Mouse (Mus musculus) forebrain, postnatal 0 days (tissue): ENCODE measurements around the gene Creld2. TPM values are rescaled to one million over a fixed set of nuclear protein-coding genes. Genes with fewer than 3 reads are reported as not detected.
A peak's percentile ranks its signal among the peaks of the same experiment; 100 is the strongest.

Experiments
- ATAC-seq: fragments of 200-750 bp; cut with Nextera tagmentation; 2 replicates; pipeline ENCODE4 v1.8.0; 2017; ENCODE audit warnings: mild to moderate bottlenecking, moderate library complexity
- DNase-seq: peaks from one replicate; pipeline ENCODE4 v3.0.0-alpha.2; 2015
- H3K27ac ChIP-seq: fragments of 300-500 bp; sonication (generic); 2 replicates; pipeline ENCODE4 v1.5.1; 2014; ENCODE audit warnings: low read depth, mild to moderate bottlenecking, antibody characterized with exemption, low read length, moderate library complexity, mixed read lengths
- H3K27me3 ChIP-seq: fragments of 300-500 bp; sonication (generic); 2 replicates; pipeline ENCODE4 v1.6.1; 2014; ENCODE audit warnings: mild to moderate bottlenecking, low read length, mixed read lengths; ENCODE audit not compliant: insufficient read depth
- H3K36me3 ChIP-seq: fragments of 300-500 bp; sonication (generic); 2 replicates; pipeline ENCODE4 v1.6.1; 2014; ENCODE audit warnings: mild to moderate bottlenecking, moderate library complexity; ENCODE audit not compliant: insufficient read depth
- H3K4me1 ChIP-seq: fragments of 300-500 bp; sonication (generic); 2 replicates; pipeline ENCODE4 v1.6.1; 2014; ENCODE audit warnings: antibody characterized with exemption; ENCODE audit not compliant: insufficient read depth
- H3K4me2 ChIP-seq: fragments of 300-500 bp; sonication (generic); 2 replicates; pipeline ENCODE4 v1.6.1; 2014; ENCODE audit warnings: low read depth, mild to moderate bottlenecking, moderate library complexity
- H3K4me3 ChIP-seq: fragments of 300-500 bp; sonication (generic); 2 replicates; pipeline ENCODE4 v1.5.1; 2014; ENCODE audit warnings: low read depth, low read length, mixed read lengths
- H3K9ac ChIP-seq: fragments of 300-500 bp; sonication (generic); 2 replicates; pipeline ENCODE4 v1.6.1; 2014; ENCODE audit warnings: mild to moderate bottlenecking
- H3K9me3 ChIP-seq: fragments of 300-500 bp; sonication (generic); 2 replicates; pipeline ENCODE4 v1.6.1; 2016; ENCODE audit warnings: low read length
- CTCF ChIP-seq: sonication (generic); IDR thresholded peaks from 2 replicates; pipeline ENCODE4 v1.5.1; 2016; ENCODE audit warnings: antibody characterized with exemption, control low read depth, low read depth
- WGBS: fragments of 180-500 bp; shearing (Covaris S2); extraction: QIAGEN DNeasy Blood & Tissue Kit; methylation state at CpG from one replicate; pipeline ENCODE4 v1.1.7; 2014; 5-methylcytosine and 5-hydroxymethylcytosine counted together
- polyA plus RNA-seq: library from polyadenylated mRNA; unstranded; fragments of >200 nt; fragmentation: Nextera tagmentation; extraction: Ambion mirVana; gene quantifications from 2 replicates; pipeline ENCODE4 v1.2.1, GENCODE M21; 2015
- total RNA-seq: library from RNA; depleted of rRNA; stranded (reverse); fragments of >200 nt; gene quantifications from 2 replicates; pipeline ENCODE4 v1.2.3, GENCODE M21; 2014

The Creld2 gene
- total and polyA plus RNA-seq, 2 experiments from 2014 or later: 31.6 to 40.2 TPM

DNA sequence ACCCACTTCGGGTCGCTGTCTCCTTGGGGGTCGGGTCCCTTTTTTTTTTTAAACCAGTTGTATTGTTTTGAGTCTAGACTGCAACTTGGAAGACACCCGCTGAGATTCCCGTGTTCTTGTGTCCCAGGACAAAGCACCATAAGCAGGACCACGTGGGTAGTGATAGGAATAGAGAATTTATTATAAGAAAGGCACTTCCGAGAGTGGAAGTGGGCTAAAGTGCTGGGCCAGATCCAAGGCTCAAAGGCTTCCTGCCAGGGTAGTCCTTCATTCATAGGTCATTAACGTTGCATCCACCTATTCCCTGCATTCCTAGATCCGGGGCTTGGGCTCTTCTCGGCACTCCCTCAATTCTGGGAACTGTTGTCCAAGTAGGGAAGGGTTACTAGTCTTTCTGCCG is 18.5 kb downstream of the Creld2 start:
- Histone ChIP-seq H3K36me3 (no peaks in the 10 kb centered on the region), H3K4me1 (peaks cover 19% of the 10 kb centered on the region), H3K4me3 (peak overlapping the region; percentile 54), H3K4me2 (peak overlapping the region; percentile 88), H3K9ac (peak overlapping the region; percentile 72), H3K9me3 (no peaks in the 10 kb centered on the region), H3K27me3 (no peaks in the 10 kb centered on the region), H3K27ac (peak overlapping the region; percentile 77)
- TF ChIP-seq CTCF: no peak
- ATAC-seq: no peak
- peak; percentile 52 for DNase-seq
- 1% methylated on average over 11 of the region's 11 CpGs for WGBS

DNA sequence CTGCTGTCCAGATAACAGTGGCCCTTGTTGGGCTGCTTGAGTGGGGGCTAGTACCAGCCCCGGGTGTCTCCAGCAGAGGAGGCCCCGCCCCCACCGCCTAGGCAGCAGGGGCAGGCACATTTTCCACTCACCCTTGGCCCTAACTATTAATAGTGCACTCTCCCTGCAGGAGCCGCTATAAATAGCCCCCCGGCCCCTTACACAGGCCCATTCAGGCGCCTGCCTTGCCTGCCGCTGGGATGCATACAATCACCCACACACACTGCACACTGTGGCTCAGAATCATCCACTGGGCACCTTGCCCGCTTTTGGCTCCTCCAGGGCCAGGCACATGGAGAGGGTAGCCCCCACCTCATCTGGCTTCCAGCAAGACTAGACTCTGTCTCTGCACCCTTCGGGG is 19.8 kb downstream of the Creld2 start:
- 18% methylated on average over 9 of the region's 9 CpGs for WGBS
- Histone ChIP-seq H3K27me3 (no peaks in the 10 kb centered on the region), H3K4me1 (peaks cover 19% of the 10 kb centered on the region), H3K4me2 (no peak overlapping the region), H3K9ac (no peak overlapping the region), H3K4me3 (no peak overlapping the region), H3K9me3 (no peaks in the 10 kb centered on the region), H3K36me3 (no peaks in the 10 kb centered on the region), H3K27ac (peak overlapping the region; percentile 45; the same call in 1 of the 2 replicates)
- DNase-seq: peak; percentile 51
- peak; percentile 66 for ATAC-seq
- TF ChIP-seq CTCF: no peak

DNA sequence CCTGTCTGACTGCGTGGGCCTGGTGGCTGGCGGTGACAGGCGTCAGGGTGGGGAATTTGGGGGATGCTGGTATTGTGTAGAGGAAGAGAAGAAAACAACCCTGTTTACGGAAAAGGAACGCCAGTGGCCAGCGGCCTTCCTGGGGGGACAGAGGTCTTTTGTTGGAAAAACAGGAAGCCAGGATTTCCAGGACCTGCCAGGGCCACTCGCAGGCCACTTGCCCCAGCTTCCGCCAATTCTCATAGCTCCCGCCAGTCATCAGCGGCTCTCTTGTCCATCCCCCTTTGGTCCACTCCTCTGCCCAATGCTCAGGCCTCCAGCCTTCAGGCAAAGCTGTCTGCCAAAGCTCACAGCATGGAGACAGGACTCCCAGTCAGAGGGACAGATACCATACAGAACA is 20.7 kb downstream of the Creld2 start:
- ATAC-seq (no peak), DNase-seq (no peak)
- WGBS: 58% methylated on average over 10 of the region's 10 CpGs
- H3K4me1 ChIP-seq: peaks cover 19% of the 10 kb centered on the region
- H3K9me3 ChIP-seq: no peaks in the 10 kb centered on the region
- no peaks in the 10 kb centered on the region for H3K27me3 ChIP-seq
- no peak for TF ChIP-seq CTCF
- H3K4me3 ChIP-seq: no peak overlapping the region
- no peaks in the 10 kb centered on the region for H3K36me3 ChIP-seq
- 0 out of 2 replicates have a peak overlapping the region, but pooled peaks have one; percentile 45 for H3K27ac ChIP-seq
- no peak overlapping the region for H3K9ac ChIP-seq
- no peak overlapping the region for H3K4me2 ChIP-seq

DNA sequence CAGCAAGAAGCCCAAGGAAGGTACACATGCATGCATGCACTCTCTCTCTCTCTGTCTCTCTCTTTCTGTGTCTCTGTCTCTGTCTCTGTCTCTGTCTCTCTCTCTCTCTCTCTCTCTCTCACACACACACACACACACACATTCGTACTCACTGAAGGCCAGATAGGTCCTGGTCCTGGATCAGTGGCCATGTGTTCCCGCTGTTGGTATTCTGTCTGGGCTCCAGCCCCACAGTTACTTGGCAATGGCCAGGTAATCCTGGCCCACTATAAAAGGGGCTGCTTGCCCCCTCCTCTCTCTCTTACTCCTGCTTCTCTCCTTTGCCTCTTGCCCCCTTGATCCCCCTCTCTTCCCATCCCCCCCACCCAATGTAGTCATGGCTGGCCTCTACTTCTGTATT is 21.7 kb downstream of the Creld2 start:
- Histone ChIP-seq H3K4me1 (peaks cover 19% of the 10 kb centered on the region), H3K9ac (no peak overlapping the region), H3K36me3 (no peaks in the 10 kb centered on the region), H3K27ac (no peak overlapping the region), H3K4me3 (no peak overlapping the region), H3K27me3 (no peaks in the 10 kb centered on the region), H3K4me2 (no peak overlapping the region), H3K9me3 (no peaks in the 10 kb centered on the region)
- 76% methylated on average over 2 of the region's 2 CpGs for WGBS
- ATAC-seq (no peak), DNase-seq (no peak)
- no peak for TF ChIP-seq CTCF

DNA sequence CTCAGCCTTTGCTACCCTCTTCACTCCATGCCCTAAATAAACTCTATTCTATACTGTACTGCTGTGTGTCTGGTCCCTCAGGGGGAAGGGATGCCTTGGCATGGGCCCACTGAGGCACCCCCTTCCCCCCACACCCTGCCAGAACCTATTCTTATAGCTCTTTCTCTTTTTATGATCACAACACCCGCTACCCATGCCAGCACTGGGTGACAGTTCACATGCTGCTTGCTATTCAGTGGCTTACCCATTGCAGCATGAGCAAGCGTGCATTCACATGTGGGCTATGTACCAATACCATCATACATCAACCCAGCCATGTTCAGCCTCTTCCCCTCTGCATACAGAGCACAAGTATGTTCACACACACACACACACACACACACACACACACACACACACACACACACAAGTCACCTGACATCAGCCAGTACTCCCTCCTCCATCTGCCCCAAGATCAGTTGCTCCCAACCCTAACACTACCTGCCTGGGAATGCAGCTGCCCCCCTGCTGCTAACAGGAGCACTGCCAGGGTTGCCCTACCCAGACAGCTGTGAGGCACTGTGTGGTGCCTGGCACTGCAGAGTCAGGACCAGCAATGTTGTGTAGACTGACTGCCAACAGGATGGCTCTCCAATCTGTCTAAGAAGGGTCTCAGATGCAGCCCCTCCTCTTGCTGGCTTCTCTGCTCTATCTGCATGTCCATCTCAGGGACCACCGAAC is 22.3 kb downstream of the Creld2 start:
- ATAC-seq (no peak), DNase-seq (no peak)
- H3K9ac ChIP-seq: no peak overlapping the region
- no peak overlapping the region for H3K4me2 ChIP-seq
- no peaks in the 10 kb centered on the region for H3K9me3 ChIP-seq
- H3K27me3 ChIP-seq: no peaks in the 10 kb centered on the region
- no peak overlapping the region for H3K27ac ChIP-seq
- 66% methylated on average over 3 of the region's 3 CpGs for WGBS
- no peak for TF ChIP-seq CTCF
- H3K4me3 ChIP-seq: no peak overlapping the region
- peaks cover 15% of the 10 kb centered on the region for H3K4me1 ChIP-seq
- no peaks in the 10 kb centered on the region for H3K36me3 ChIP-seq

DNA sequence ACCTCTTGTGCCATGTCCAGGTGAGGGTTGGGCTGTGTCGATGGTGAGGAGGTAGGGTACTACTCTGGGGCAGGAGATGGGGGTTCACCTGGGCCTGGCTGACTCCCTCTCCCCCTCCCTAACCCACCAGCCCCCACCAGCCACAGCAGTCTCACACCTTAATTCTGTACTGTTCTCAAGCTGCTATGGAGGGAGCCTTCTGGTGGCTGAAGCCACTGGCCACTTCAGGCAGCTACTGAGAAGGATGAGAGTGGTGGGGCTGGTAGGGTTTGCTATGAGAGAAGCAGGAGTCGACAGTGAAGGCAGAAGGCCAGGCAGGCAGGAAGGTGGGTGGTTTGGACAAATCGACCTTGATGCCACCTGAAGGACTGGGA is 22.8 kb downstream of the Creld2 start:
- ATAC-seq (no peak), DNase-seq (no peak)
- no peaks in the 10 kb centered on the region for H3K36me3 ChIP-seq
- H3K4me1 ChIP-seq: peaks cover 14% of the 10 kb centered on the region
- TF ChIP-seq CTCF: no peak
- no peak overlapping the region for H3K4me2 ChIP-seq
- H3K27me3 ChIP-seq: no peaks in the 10 kb centered on the region
- no peak overlapping the region for H3K27ac ChIP-seq
- no peak overlapping the region for H3K9ac ChIP-seq
- no peak overlapping the region for H3K4me3 ChIP-seq
- no peaks in the 10 kb centered on the region for H3K9me3 ChIP-seq
- WGBS: 89% methylated on average over 3 of the region's 3 CpGs

DNA sequence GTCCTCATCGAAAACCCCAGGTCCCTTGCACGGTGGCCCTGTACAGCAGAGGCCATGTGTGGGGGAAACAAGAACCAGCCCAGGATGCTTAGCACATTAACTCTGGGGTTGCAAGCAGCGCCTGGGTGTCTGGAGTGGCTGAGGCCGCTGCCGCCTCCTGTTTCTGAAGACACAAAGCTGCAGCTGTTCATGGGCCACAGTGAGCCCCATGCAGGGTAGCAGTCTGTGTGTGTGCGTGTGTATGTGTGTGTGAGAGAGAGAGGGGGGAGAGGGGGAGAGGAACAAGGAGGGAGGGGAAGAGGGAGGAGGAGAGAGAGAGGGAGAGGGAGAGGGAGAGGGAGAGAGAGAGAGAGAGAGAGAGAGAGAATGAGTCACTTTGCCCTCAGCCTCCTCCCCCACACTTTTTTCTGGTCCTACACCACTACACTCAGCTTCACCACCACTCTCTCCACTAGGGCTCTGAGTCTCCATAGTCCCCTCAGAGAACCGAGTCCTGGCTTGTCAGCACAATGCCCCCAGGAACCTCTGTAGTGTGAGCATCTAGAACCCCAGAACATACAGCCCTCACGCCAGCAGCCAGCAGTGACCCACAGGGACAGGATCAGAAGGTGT is 24.1 kb downstream of the Creld2 start:
- no peak for TF ChIP-seq CTCF
- no peaks in the 10 kb centered on the region for H3K9me3 ChIP-seq
- ATAC-seq: peak; percentile 57
- no peaks in the 10 kb centered on the region for H3K36me3 ChIP-seq
- H3K4me3 ChIP-seq: no peak overlapping the region
- no peaks in the 10 kb centered on the region for H3K27me3 ChIP-seq
- DNase-seq: peak; percentile 36
- peaks cover 9% of the 10 kb centered on the region; the same call in 1 of the 2 replicates for H3K4me1 ChIP-seq
- H3K9ac ChIP-seq: no peak overlapping the region
- H3K4me2 ChIP-seq: no peak overlapping the region
- H3K27ac ChIP-seq: no peak overlapping the region
- WGBS: 29% methylated on average over 8 of the region's 8 CpGs
